Mouse (Mus musculus) heart, postnatal 14 days (tissue): ENCODE results near the gene Nr1h2. TPM values are rescaled to one million over a fixed set of nuclear protein-coding genes. Genes with fewer than 3 reads are reported as not detected.

Experiments used
- DNase-seq, 2 experiments: peaks; one replicate each; pipeline ENCODE4 v3.0.0; 2021 to 2022
- intact Hi-C: fragments of 180-260 bp; cut with DNase I; formaldehyde crosslinking; loops from one replicate; pipeline ENCODE4 v1.15.1; 2025
- long read RNA-seq, 2 experiments: library from polyadenylated mRNA; stranded (forward); transcript quantifications; one replicate each; pipeline ENCODE4 v2.0.0; 2021
- total RNA-seq, 2 experiments: library from RNA; stranded (reverse); gene quantifications; 2 replicates each; pipeline ENCODE4 v1.2.3; 2021

Gene Nr1h2
- total RNA-seq: 10 to 100 TPM; 49.1 to 53.5 TPM
- long read RNA-seq, experiment 1, transcript Nr1h2-202 (10 exons, 1,948 nt): minor isoform, 5 of 114 reads
- long read RNA-seq, experiment 1, transcript Nr1h2-203 (10 exons, 1,988 nt): minor isoform, 22 of 114 reads
- long read RNA-seq, experiment 1, transcript Nr1h2-201 (10 exons, 1,999 nt): major isoform, 45 of 114 reads
- long read RNA-seq, experiment 1, partial matches to known transcripts: 7 of 114 reads
- long read RNA-seq, experiment 1, other reads (novel, unspliced or antisense): 33 of 114 reads
- long read RNA-seq, experiment 2, transcript Nr1h2-203 (10 exons, 1,988 nt): minor isoform, 16 of 89 reads
- long read RNA-seq, experiment 2, transcript Nr1h2-202 (10 exons, 1,948 nt): minor isoform, 5 of 89 reads
- long read RNA-seq, experiment 2, transcript Nr1h2-201 (10 exons, 1,999 nt): major isoform, 35 of 89 reads
- long read RNA-seq, experiment 2, transcript Nr1h2-205 (9 exons, 1,853 nt): minor isoform, 5 of 89 reads
- long read RNA-seq, experiment 2, partial matches to known transcripts: 6 of 89 reads
- long read RNA-seq, experiment 2, other reads (novel, unspliced or antisense): 22 of 89 reads

- intact Hi-C loops: loop anchor here (10.0 kb wide), 2 partner anchors 179 to 289 kb away; partner anchors contain the start of gene Gm15517
- DNase-seq: peak; percentile 96 to 98
These were observed at the start of gene Nr1h2 for GRCm38 (mm10) chr7:44553826-44554225. Gene Nr1h2 (minus strand): TSS chr7:44553951.

- DNase-seq: no peak
- intact Hi-C loops: no loop called here
These were observed 49.6 kb upstream of the Nr1h2 start for GRCm38 (mm10) chr7:44603186-44603855.

DNA sequence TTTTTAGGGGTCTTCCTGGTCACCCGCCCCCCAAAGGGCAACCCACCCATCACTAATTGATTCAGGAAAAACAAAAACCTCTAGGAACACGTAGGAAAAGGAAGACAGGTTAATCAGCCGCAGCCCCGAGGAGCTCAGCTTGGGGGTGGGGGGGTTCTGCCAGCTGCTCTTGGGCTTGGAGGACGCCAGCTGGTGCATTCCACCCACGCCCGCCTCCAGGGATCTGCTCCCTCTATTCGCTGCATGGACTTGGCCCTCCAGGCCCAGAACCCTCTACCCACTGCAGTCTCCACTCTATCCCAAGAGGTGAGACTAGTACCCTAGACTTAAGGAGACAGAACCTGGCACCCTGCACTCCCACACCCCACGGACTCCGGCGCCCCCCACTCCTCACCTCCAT is 48.7 kb upstream of the Nr1h2 start:
- intact Hi-C loops: no loop called here
- no peak for DNase-seq

DNA sequence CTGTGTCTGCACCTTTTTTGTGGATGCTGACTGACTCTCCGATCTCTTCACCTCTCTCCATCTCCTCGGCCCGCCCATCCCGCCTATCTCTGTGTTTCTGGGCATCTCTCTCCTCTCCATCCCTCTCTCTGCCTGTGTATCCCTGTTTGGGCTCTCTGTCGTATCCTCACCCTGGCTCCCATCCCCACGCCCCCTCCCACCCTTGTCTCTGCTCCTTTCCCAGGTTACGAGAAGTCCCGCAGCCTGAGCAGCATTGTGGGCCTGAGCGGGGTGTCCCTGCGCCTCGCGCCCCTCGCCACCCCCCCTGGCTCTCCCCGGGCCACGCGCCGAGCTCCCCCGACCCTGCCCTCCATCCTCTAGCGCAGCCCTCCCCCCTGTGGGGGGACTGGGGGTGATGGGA is 47.9 kb upstream of the Nr1h2 start:
- intact Hi-C loops: no loop called here
- no peak for DNase-seq

DNA sequence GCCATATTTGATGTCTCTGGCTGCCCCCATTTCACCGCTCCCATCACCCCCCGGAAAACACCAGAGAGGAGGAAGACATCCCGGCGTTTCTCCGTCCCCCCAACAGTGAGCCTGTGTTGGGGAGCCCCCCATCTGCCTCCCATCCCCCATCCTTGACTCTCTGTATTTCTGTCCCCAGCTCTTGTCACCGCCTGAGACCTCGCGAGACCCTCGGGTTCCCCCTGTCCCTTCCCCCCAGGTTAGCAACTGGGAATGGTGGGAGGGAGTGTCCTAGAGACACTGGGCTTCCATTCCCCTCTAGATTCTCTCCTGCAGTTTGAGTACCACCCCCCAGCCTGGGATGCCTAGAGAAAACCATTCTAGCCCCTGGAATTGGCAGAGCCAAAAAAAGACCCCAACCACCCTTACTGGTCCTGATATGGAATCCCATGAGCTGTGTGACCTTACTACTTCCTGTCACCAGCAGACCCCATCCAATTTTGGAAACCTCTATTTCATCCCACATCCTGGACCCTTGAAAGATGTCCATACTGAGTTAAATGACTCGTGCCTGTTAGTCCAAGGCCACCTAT is 47.0 kb upstream of the Nr1h2 start:
- DNase-seq: no peak
- intact Hi-C loops: no loop called here

DNA sequence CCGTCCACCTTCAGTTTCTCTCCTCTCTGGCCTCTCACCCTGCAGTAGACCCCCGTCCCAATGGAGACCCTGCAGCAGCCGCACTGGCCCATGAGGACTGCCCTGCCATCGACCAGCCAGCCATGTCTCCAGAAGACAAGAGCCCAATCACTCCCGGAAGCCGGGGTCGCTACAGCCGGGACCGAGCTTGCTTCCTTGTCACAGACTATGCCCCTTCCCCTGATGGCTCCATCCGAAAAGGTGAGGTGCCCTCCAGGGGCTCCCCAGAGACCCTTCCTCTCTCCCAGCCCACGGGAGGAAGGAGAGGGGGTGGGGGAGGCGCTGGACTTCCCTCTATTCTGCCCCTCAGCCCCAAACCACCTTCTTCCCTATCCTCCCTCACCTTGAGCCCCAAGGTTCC is 44.6 kb upstream of the Nr1h2 start:
- DNase-seq: no peak
- intact Hi-C loops: no loop called here

DNA sequence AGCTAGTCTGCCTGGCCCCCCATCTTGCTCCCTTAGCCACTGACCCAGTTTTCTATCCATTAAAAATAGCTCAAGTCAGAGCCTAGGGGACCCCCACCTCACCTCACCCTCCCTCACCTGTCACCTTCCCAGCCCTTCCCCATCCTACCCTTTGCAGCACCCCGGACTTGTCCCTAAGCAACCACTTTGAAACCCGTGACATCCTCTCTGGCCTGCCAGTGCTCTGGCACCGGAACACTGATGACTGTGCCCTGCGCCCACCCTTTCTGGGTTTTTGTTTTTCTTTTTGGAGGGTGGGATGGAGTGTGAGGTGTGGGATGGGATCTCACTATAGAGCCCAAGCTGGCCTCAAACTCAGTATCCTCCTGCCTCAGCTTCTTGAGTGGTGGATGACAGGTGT is 43.9 kb upstream of the Nr1h2 start:
- intact Hi-C loops: no loop called here

DNA sequence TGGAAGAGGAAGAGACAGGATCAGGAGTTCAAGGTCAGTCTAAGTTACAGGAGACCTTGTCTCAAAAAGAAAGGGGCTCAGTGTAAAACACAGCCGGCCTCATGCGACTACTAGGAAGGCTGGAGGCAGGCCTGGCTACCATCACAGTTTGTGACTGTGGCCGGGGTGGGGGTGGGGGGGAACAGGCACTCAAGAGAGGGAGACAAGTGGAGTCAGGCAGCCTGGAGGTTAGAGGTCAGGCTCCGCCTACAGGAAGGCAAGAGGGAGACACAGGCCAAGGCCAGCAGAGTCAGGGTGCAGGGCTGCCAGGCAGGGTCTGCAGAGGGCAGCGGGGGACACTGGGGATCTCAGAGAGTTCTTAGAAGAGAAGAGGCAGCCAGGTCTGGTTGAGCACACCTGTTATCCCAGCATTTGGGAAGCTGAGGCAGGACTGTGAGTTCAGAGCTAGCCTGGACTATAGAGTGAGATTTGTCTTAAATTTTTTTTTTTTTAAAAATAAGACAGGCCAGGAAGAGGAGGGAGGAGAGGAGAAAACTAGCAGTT is 43.3 kb upstream of the Nr1h2 start:
- no peak for DNase-seq
- intact Hi-C loops: no loop called here

More for the DNA sequence above, 43.9 kb upstream of the Nr1h2 start:
- no peak for DNase-seq

DNA sequence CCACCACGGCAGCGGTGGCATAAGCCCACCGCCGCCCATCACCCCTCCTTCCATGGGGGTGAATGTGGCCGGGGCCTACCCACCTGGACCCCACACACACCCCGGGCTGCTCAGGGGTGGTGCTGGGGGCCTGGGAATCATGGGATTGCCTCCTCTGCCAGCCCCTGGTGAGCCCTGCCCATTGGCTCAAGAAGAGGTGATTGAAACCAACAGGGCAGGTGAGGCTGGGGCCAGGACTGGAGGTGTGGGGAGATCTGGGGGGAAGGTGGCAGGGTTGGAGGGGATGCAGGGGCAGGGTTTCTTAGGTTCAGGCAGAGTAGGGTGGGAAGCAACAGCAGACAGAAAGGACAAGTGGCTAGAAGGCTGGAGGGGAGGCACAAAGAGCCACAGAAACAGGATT is 42.3 kb upstream of the Nr1h2 start:
- intact Hi-C loops: no loop called here
- no peak for DNase-seq

- no peak for DNase-seq
- intact Hi-C loops: no loop called here
These were observed 41.4 kb upstream of the Nr1h2 start for GRCm38 (mm10) chr7:44595131-44595561.

DNA sequence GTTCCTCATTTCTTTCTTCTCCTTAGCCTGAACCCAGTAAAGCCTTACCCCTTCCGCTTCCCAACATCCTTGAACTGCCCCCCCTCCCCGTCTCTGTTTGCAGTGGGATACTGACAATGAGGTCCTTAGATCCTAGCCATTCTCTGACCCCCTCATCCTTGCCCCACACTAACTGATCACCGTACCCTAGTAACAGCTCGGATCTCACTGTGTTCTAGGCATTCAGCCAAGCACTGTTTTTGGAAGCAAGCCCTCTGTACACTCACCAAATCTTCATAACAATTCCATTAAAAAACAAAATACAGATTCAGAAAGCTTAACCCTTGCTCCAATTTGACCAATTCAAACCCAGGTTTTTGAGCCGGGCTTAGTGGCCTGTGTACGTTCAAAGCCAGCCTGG is 40.5 kb upstream of the Nr1h2 start:
- DNase-seq: peak in 1 of 2 experiments; percentile 12
- intact Hi-C loops: no loop called here

DNA sequence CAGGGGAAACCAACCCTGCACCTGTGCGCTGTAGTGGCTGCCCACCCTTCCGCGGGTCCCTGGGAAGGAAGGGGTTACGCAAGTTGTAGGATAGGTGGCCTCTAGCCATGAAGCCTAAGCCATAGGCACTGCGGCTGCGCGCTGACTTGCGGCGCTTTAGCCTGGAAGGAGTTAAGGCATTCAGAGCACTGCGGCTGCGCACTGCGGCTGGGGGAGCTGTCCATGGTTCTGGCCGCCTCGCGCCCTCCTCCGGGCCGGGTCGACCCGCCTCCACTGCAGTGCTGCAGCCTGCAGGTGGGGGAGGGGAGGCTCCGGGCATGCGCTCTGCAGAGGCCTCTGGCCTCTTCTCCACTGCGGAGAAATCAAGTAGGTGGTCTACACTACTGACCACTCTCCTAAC is 40.0 kb upstream of the Nr1h2 start:
- intact Hi-C loops: no loop called here
- peak; percentile 82 to 91 for DNase-seq

DNA sequence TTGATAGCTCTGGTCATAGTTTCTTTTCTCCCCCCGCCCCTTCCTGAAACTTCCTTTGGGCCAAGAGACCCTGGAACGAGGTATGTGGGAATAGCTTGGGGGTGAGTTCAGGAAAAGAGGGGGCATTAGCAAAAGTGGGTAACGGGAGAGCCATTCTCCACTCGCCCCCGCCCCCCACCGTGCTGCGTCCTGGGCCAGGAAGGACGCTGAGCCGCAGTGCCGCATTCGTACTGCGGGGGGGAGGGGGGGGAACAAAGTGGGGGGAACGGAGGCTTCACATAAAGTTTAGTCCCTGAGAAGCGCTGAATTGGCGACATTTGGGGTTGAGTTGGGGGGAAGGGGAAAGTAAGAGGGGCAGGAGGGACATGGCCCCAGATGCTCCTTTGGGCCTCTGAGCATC is 39.3 kb upstream of the Nr1h2 start:
- intact Hi-C loops: no loop called here
- DNase-seq: no peak

DNA sequence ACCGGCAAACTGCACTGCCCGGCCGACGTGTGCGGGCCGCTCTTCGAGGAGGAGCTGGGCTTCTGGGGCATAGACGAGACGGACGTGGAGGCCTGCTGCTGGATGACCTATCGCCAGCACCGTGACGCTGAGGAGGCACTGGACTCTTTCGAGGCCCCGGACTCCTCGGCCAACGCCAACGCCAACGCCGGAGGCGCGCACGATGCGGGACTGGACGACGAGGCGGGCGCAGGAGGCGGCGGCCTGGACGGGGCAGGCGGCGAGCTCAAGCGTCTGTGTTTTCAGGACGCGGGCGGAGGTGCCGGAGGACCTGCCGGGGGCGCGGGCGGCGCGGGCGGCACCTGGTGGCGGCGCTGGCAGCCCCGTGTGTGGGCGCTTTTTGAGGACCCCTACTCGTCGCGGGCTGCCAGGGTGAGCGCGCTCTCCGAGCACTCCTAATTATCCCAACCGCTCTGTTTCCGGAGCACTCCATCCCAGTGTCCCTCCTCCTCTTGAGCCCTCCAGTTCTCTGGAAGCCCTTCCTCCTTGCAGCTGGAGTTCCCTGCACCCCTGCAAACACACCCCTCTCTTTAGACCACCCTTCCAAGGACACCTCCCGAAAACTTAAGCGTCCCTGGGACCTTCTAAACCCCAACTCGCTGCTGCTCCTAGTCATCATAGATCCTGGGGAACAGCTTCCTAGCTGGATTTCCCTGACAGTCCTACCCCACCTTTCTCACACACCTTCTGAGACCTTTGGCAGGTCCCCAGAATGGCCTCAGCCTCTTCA is 37.8 kb upstream of the Nr1h2 start:
- intact Hi-C loops: loop anchor here (2.0 kb wide), 1 partner anchor 31 kb away; no protein-coding TSS in a partner anchor
- no peak for DNase-seq

GRCm38 (mm10) chr7:44590402-44591347 is 36.9 kb upstream of the Nr1h2 start, which contains the start of gene Kcnc3:
Gene Kcnc3 (plus strand): TSS chr7:44590664.
- DNase-seq: peak; percentile 70 to 76
- intact Hi-C loops: loop anchor here (2.0 kb wide), 1 partner anchor 30 kb away; no protein-coding TSS in a partner anchor

GRCm38 (mm10) chr7:44589946-44590345 is 36.2 kb upstream of the Nr1h2 start:
- no peak for DNase-seq
- intact Hi-C loops: loop anchor here (2.0 kb wide), 1 partner anchor 29 kb away; no protein-coding TSS in a partner anchor

- peak; percentile 59 to 60 for DNase-seq
These were observed 35.4 kb upstream of the Nr1h2 start for GRCm38 (mm10) chr7:44589149-44589548.

GRCm38 (mm10) chr7:44588338-44588737 is 34.6 kb upstream of the Nr1h2 start:
- DNase-seq: no peak
- intact Hi-C loops: no loop called here

More at GRCm38 (mm10) chr7:44589149-44589548, 35.4 kb upstream of the Nr1h2 start:
- intact Hi-C loops: no loop called here

DNA sequence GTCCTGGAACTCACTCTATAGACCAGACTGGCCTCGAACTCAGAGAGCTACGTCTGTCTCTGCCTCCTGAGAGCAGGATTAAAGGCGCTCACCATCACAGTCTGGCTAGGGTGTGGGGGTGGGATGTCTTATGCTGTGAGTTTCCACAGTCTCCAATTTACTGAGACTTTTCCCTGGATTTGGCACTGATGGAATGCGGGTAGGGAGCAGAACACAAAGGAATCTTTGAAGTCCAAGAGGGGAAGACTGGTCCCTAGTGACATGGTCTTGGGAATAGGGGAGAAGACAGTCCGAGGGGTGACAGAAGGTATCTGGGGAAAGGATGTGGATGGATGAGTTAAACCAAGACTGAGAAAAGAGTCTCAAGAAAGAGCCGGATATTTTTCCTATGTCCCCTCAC is 33.9 kb upstream of the Nr1h2 start:
- no peak for DNase-seq
- intact Hi-C loops: no loop called here
